Mouse (Mus musculus) naive thymus-derived CD4-positive, alpha-beta T cell, adult 2 months (primary cell): Measurements from ENCODE around the gene Slc31a1.

ENCODE experiments used
- DNase-seq: peaks from one replicate; pipeline ENCODE4 v3.0.0-alpha.2; 2011; ENCODE audit warnings: low read depth

Gene Slc31a1

GRCm38 (mm10) chr4:62407730-62408582 is 47.4 kb downstream of the Slc31a1 start:
- peak; percentile 84 for DNase-seq

DNA sequence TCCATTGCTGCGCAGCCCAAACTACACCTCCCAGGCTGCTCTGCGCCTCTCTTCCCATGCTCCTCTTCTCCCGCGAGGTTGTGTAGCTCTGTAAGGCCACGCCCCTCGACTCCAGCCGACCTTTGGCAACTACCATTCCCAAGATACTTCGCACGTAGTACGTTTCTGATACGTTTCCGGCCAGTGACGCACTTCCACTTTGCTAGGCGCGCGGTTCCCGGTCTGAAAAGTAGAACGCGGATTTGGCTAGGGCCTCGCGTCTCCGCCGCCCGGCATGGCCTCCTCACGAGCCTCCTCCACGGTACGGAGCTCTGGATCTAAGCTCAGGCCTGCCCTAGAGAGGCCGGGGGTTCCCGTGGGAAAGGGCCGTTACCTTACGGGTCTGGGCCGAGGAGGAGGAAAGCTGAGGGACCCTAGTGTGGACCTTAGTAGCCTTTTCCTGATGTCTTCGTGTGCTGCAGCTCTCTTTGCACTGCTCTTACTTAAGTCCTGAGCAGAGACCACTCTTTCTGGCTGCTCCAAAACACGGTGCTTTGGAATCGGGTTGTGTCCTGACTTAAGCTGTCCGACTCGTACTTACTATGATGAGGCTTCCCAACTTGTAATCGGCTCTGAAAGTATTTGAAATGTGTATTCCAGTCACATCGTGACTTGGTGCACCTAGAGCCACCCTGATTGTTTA is 48.2 kb downstream of the Slc31a1 start, which contains the start of the genes Cdc26 and Prpf4:
Gene Cdc26 (minus strand): TSS at position 42 of the 682 bp plus-strand sequence.
Gene Prpf4 (plus strand): TSS at position 197 of the 682 bp plus-strand sequence.
- DNase-seq = peak; percentile 98

DNA sequence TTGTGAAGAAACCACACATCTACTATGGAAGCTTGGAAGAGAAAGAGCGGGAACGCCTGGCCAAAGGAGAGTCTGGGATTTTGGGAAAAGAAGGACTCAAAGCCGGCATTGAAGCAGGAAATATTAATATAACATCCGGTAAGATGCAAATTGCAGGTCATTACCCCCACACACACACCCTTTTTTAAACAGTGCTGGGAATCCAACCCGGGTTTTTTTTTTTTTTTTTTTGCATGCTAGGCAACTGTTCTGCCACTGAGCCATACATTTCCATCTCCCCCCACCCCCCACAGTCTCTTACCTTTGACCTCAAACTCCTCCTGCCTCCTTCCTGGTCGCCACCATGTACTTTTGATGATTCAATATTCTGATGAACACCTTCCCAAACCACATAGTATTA is 49.1 kb downstream of the Slc31a1 start:
- DNase-seq = peak; percentile 15

DNA sequence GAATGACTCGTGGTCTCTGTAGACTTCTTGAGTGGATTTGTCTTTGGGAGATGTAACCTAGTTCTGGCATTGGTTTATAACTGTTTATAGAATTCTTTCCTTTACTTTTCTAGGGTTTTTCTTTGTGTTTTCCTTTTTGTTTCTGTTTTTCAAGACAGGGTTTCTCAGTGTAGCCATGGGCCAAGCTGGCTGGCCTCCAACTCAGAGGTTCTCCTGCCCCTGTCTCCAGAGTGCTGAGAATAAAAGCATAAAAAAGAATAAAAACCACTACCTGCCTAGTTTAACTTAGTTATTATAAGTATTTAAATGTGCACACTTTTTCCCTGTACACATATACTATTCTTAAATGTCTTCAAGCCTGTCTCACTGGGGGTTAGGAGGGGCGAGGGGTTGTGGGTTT is 49.8 kb downstream of the Slc31a1 start:
- no peak for DNase-seq

DNA sequence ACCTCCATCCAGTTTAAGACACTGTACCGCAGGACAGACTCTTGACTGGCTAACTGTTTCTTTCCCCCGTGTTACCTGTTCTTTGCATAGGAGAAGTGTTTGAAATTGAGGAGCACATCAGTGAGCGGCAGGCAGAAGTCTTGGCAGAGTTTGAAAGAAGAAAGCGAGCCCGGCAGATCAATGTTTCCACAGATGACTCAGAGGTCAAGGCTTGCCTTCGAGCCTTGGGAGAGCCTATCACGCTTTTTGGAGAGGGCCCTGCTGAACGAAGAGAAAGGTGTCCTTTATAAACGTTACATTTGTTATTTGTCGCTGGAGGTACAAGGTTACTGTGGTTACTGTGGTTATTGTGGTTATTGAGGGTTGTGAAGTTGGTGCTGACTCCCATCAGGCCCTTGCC is 51.1 kb downstream of the Slc31a1 start:
- no peak for DNase-seq

- no peak for DNase-seq
These were observed 57.9 kb downstream of the Slc31a1 start for GRCm38 (mm10) chr4:62418448-62418847.

- no peak for DNase-seq
These were observed 58.6 kb downstream of the Slc31a1 start for GRCm38 (mm10) chr4:62419091-62419490.

- no peak for DNase-seq
These were observed 65.4 kb downstream of the Slc31a1 start for GRCm38 (mm10) chr4:62425891-62426290.

- DNase-seq = no peak
These were observed 67.6 kb downstream of the Slc31a1 start for GRCm38 (mm10) chr4:62427978-62428758.

- no peak for DNase-seq
These were observed 69.1 kb downstream of the Slc31a1 start for GRCm38 (mm10) chr4:62429616-62430015.

- no peak for DNase-seq
These were observed 70.2 kb downstream of the Slc31a1 start for GRCm38 (mm10) chr4:62430678-62431077.

DNA sequence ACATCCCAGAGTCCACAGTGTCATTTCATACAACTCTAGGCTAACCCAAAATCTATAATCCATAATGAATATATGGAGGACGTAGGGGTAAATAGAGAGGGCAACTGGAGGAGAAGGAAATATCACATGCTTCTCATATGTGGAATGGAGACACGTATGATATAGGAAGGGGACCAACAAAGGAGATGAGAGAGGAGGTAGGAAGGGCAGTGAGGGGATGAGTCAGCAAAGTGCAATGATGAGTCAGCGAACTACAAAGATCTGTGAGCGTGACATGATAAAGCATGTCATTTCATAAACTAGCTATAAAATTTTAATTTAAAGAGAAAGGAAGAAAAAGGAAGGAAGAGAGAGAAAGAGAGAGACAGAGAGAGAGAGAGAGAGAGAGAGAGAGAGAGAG is 71.0 kb downstream of the Slc31a1 start:
- no peak for DNase-seq

DNA sequence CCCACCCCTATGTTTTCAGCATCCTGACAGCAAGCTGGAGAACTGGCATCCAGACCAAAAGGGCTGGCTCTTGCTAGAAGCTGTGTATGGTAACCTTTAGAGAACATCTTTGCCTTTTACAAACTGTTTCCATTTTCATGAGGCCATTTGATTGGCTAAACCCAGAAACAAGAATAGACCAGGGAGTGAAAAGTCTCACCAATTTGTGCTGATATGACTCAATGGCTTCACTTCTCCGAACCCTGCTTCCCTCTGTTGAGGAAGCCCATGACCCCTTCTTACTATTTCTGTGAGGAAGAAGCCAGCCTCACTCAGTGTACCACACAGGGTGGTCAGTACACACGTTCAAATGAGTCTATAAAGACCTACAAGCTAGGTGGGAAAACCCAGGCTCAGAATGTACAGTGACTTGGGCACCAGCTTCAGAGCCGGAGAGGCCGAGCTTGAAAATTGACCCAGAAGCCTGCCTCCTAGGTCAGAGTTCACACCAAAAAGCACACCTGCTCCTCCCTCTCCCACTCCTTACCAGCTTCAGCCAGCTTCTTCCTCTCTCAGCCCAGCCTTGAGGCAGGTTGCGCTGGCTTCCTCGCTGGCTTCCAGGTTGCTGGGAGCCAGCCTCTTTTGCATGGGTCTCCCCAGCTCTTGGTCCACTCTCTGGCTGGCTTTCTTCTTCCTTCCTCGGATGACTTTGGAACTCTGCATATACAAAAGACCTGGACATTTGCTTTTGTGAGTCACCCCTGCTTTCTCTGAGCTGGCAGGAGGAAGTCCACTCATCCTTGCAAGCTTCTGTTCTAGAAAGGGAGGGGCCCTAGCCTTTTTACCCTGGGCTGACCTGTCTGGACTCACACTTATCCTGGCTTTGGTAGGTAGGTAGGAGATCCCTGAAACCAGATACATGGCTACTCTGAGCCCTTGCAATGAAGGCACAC is 73.7 kb downstream of the Slc31a1 start:
- DNase-seq = no peak

DNA sequence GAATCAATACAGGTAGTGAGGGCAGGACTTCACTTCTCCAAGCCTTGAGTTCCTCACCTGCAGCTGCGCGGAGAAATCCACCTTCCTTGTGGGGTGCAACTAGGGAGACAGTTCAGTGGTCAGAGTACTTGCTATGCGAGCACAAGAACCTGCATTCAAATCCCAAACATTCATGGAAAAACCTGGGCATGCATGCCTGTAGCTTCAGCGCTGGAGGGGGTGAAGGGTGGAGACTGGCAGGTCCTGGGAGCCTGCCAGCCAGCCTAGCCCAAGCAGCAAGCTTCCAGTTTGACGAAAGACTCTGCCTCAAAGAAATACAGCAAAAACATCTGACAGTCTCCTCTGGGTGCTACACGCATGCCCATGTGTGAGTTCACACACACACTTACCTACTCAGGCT is 74.6 kb downstream of the Slc31a1 start, which contains the start of gene Rnf183:
Gene Rnf183 (minus strand): TSS at position 172 of the 400 bp plus-strand sequence.
- no peak for DNase-seq

- no peak for DNase-seq
These were observed 76.8 kb downstream of the Slc31a1 start for GRCm38 (mm10) chr4:62437256-62437778.

DNA sequence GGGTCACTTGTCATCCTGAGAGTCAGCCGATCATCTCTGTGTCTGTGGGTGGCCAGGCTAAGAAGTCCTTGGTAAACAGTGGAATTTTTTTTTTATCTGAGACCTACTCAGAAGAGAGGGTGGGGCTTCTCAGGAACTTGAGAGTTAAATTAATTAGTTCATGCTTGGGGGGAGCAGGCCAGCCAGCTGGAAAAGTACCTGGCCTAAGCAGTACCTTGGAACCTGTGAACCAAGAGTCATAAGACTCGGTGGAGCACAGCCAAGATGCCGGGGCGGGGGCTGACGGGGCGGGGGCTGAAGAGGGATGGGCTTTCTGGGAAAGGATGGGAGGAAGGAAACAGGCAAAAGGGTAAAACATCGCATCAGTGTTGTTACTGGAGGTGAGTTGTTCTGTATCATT is 77.3 kb downstream of the Slc31a1 start:
- no peak for DNase-seq

DNA sequence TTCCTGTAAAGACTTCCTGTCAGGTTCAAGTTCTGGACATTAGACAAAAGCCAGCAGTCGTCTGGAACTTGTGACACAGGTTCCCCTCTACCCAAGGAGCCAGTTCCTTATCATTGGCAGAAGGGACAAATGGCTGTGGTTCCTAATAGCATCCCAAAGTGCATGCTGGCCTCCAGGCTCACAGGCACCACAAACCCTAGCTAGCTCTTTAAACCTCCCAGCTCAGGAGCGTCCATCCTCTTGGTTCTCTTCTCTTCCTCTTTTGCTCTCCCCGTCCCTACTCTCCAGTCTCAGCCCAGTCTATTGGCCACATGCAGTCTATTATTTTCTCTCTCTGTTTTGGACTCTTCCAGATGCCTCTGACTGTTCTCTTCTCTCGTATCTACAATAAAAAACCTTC is 79.3 kb downstream of the Slc31a1 start:
- no peak for DNase-seq

DNA sequence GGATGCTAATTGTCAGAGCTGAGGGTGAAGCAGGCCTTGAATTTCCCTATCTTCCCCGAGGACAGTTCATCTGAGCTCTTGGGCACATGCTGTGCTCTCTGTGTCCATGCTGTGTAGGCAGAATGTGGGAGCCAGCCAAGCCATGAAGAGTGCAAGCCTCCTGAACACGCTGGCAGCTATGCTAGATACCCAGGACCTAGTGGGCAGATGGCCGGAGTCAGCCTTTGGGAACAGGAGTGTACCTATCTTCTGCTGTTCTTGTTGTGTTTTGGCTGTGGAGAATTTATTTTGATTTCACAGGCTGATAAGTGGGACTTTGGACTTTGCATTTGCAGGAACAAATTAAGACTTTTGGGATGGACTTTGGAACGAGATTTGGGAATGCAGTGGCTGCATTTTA is 80.0 kb downstream of the Slc31a1 start:
- no peak for DNase-seq

GRCm38 (mm10) chr4:62440986-62441385 is 80.5 kb downstream of the Slc31a1 start:
- DNase-seq = no peak
